10 mouse cellular contexts compared by ENCODE assay signal in genomic region chr6:102563431-102563830, GRCm38 (mm10). TPM values are rescaled to one million over a fixed set of nuclear protein-coding genes. Genes with fewer than 3 reads are reported as not detected.
DNase-seq lines count a peak whose midpoint lies in the region; ATAC-seq lines count a peak whose summit lies in the region.
"Had no signal": no experiment of that assay in that cellular context is flagged by ENCODE, and none has a peak within 500 bp of the region (broad histone marks: within the 10 kb centered on the region; RNA-seq: fewer than 3 reads in every experiment).

No protein-coding gene starts in this region.

- no peak overlapping the region for H3K27ac ChIP-seq in liver, embryonic 11.5 days (ENCODE audit: low read depth, low read length)
- H3K27ac ChIP-seq in forebrain, embryonic 11.5 days (ENCODE audit: low read depth, low read length) = no peak overlapping the region
- no peak overlapping the region for H3K27ac ChIP-seq in limb, embryonic 10.5 days
- H3K27ac ChIP-seq in neural tube, embryonic 15.5 days (replicated peaks) = peak overlapping the region; percentile 58; the same call in 1 of the 2 replicates

- H3K36me3 ChIP-seq in liver, embryonic 11.5 days (ENCODE audit: control insufficient read depth, insufficient read depth, low read length) = no peaks in the 10 kb centered on the region
- H3K36me3 ChIP-seq in forebrain, embryonic 11.5 days (ENCODE audit: control insufficient read depth, insufficient read depth, low read length) = no peaks in the 10 kb centered on the region
- H3K36me3 ChIP-seq in limb, embryonic 10.5 days = no peaks in the 10 kb centered on the region
- no peaks in the 10 kb centered on the region for H3K36me3 ChIP-seq in neural tube, embryonic 15.5 days

- peak overlapping the region; percentile 78 for H3K4me2 ChIP-seq in liver, embryonic 11.5 days
- peak overlapping the region; percentile 67 for H3K4me2 ChIP-seq in forebrain, embryonic 11.5 days (ENCODE audit: low read depth, low read length, severe bottlenecking)
- peak overlapping the region; percentile 89 for H3K4me2 ChIP-seq in neural tube, embryonic 15.5 days

- no peak for DNase-seq in liver, embryonic 11.5 days (ENCODE audit: low spot score)
- DNase-seq in liver = no peak
- DNase-seq in forebrain, embryonic 11.5 days (ENCODE audit: low spot score) = no peak
- DNase-seq in limb, embryonic 10.5 days (ENCODE audit: low spot score) = no peak
- DNase-seq in left cerebral cortex, postnatal 10 days (ENCODE audit: extremely low spot score in 1 of 2, low spot score in 2 of 2) = no peak
- no peak for DNase-seq in thymus, postnatal 0 days (ENCODE audit: low spot score)
- DNase-seq in thymus, postnatal 10 days (ENCODE audit: low spot score in 2 of 2) = no peak

- intact Hi-C loops in left cerebral cortex, postnatal 10 days (cut with DNase I) = loop anchor here (10.0 kb wide), 2 partner anchors 629 to 909 kb away; no protein-coding TSS in a partner anchor

- 23% methylated on average over 7 of the region's 7 CpGs for WGBS in liver, embryonic 11.5 days
- WGBS in forebrain, embryonic 11.5 days = 4% methylated on average over 7 of the region's 7 CpGs
- 9% methylated on average over 7 of the region's 7 CpGs for WGBS in limb, embryonic 10.5 days
- 4% methylated on average over 7 of the region's 7 CpGs for WGBS in neural tube, embryonic 15.5 days

- no peaks in the 10 kb centered on the region for H3K9me3 ChIP-seq in liver, embryonic 11.5 days (ENCODE audit: control insufficient read depth, low read length)
- no peaks in the 10 kb centered on the region for H3K9me3 ChIP-seq in forebrain, embryonic 11.5 days (ENCODE audit: control insufficient read depth, low read length)
- H3K9me3 ChIP-seq in limb, embryonic 10.5 days (replicated peaks) = no peaks in the 10 kb centered on the region
- H3K9me3 ChIP-seq in neural tube, embryonic 15.5 days (replicated peaks) = no peaks in the 10 kb centered on the region

- H3K9ac ChIP-seq in liver, embryonic 11.5 days (ENCODE audit: low read depth, low read length) = no peak overlapping the region
- no peak overlapping the region; the same call in 1 of the 2 replicates for H3K9ac ChIP-seq in forebrain, embryonic 11.5 days (ENCODE audit: low read length)
- H3K9ac ChIP-seq in neural tube, embryonic 15.5 days (replicated peaks) = peak overlapping the region; percentile 40

- peaks cover 10% of the 10 kb centered on the region; the same call in 1 of the 2 replicates for H3K27me3 ChIP-seq in liver, embryonic 11.5 days (replicated peaks; ENCODE audit: control insufficient read depth, insufficient read depth, low read length)
- H3K27me3 ChIP-seq in forebrain, embryonic 11.5 days (ENCODE audit: control insufficient read depth, insufficient read depth, low read length) = peaks cover 3% of the 10 kb centered on the region; the same call in 1 of the 2 replicates
- H3K27me3 ChIP-seq in limb, embryonic 10.5 days (ENCODE audit: low read depth, poor library complexity, severe bottlenecking) = peaks cover 27% of the 10 kb centered on the region
- no peaks in the 10 kb centered on the region for H3K27me3 ChIP-seq in neural tube, embryonic 15.5 days (replicated peaks)

- H3K4me3 ChIP-seq in liver, embryonic 11.5 days (ENCODE audit: low read depth, low read length) = peak overlapping the region; percentile 55
- peak overlapping the region; percentile 48 for H3K4me3 ChIP-seq in forebrain, embryonic 11.5 days (ENCODE audit: low read depth, low read length)
- H3K4me3 ChIP-seq in limb, embryonic 10.5 days = peak overlapping the region; percentile 59
- peak overlapping the region; percentile 72 for H3K4me3 ChIP-seq in neural tube, embryonic 15.5 days (replicated peaks)

- ATAC-seq in liver, embryonic 11.5 days (replicated peaks; ENCODE audit: low FRiP score) = no peak
- ATAC-seq in forebrain, embryonic 11.5 days (replicated peaks; ENCODE audit: low FRiP score) = no peak
- no peak for ATAC-seq in neural tube, embryonic 15.5 days (ENCODE audit: low FRiP score)
- ATAC-seq: activated CD4-positive, CD25-positive, alpha-beta regulatory T cell, adult 4 months had no signal

- no peaks in the 10 kb centered on the region; the same call in 1 of the 2 replicates for H3K4me1 ChIP-seq in liver, embryonic 11.5 days (replicated peaks; ENCODE audit: control insufficient read depth, insufficient read depth, low read length)
- 0 out of 2 replicates have a peak, but pooled peaks cover 3% of the 10 kb centered on the region for H3K4me1 ChIP-seq in forebrain, embryonic 11.5 days (replicated peaks; ENCODE audit: control insufficient read depth, insufficient read depth, low read length)
- H3K4me1 ChIP-seq in limb, embryonic 10.5 days = peaks cover 4% of the 10 kb centered on the region; the same call in 1 of the 2 replicates
- peaks cover 16% of the 10 kb centered on the region for H3K4me1 ChIP-seq in neural tube, embryonic 15.5 days

RNA-seq across cellular contexts. Expression of gene Cntn3, which starts 9.5 kb away (rescaled TPM):
- polyA plus RNA-seq in liver, embryonic 11.5 days (2014; fragmentation: Nextera tagmentation; extraction: Ambion mirVana) = 0.74 and 0.78 TPM in 2 replicates
- 0.49 and 0.77 TPM in 2 replicates for polyA plus RNA-seq in forebrain, embryonic 11.5 days (2014; fragmentation: Nextera tagmentation; extraction: Ambion mirVana)
- polyA plus RNA-seq in limb, embryonic 10.5 days (2016; fragmentation: Nextera tagmentation; extraction: Ambion mirVana) = 0.15 and 0.18 TPM in 2 replicates
- 3.5 and 3.7 TPM in 2 replicates for polyA plus RNA-seq in neural tube, embryonic 15.5 days (2015; fragmentation: Nextera tagmentation; extraction: Ambion mirVana)
- total RNA-seq in left cerebral cortex, postnatal 10 days (2021) = 10 to 100 TPM; 31.3 to 36.0 TPM
- polyA plus RNA-seq in thymus, postnatal 0 days (2015; fragmentation: Nextera tagmentation; extraction: Ambion mirVana) = 0.05 TPM in 1 of 2 replicates, not detected in the other
- polyA plus RNA-seq: activated CD4-positive, CD25-positive, alpha-beta regulatory T cell, adult 4 months; small intestine, adult 2 months had no signal
